Mouse (Mus musculus): ENCODE measurements around the gene Itpkb.

The Itpkb gene

GRCm38 (mm10) chr1:180330145-180330706 lies at the start of gene Itpkb:
TSS of gene Itpkb (plus strand) at chr1:180330485.
- DNase-seq (ENCODE audit: low spot score): no peak

GRCm38 (mm10) chr1:180282581-180282980 lies 47.7 kb upstream of the Itpkb start:
- DNase-seq (ENCODE audit: low spot score): no peak

GRCm38 (mm10) chr1:180283813-180284768 lies 46.2 kb upstream of the Itpkb start:
- no peak for DNase-seq (ENCODE audit: low spot score)

- no peak for DNase-seq (ENCODE audit: low spot score)
Measured at GRCm38 (mm10) chr1:180286081-180286831, 44.0 kb upstream of the Itpkb start.

GRCm38 (mm10) chr1:180288227-180288626 lies 42.1 kb upstream of the Itpkb start:
- no peak for DNase-seq (ENCODE audit: low spot score)

GRCm38 (mm10) chr1:180288872-180289468 lies 41.3 kb upstream of the Itpkb start:
- DNase-seq (ENCODE audit: low spot score): no peak

GRCm38 (mm10) chr1:180289788-180290187 lies 40.5 kb upstream of the Itpkb start:
- no peak for DNase-seq (ENCODE audit: low spot score)

- DNase-seq (ENCODE audit: low spot score): no peak
Measured at GRCm38 (mm10) chr1:180290358-180290757, 39.9 kb upstream of the Itpkb start.

GRCm38 (mm10) chr1:180296088-180296487 lies 34.2 kb upstream of the Itpkb start:
- DNase-seq (ENCODE audit: low spot score): no peak

- no peak for DNase-seq (ENCODE audit: low spot score)
Measured at GRCm38 (mm10) chr1:180299697-180300096, 30.6 kb upstream of the Itpkb start.

- DNase-seq (ENCODE audit: low spot score): no peak
Measured at GRCm38 (mm10) chr1:180300292-180300691, 30.0 kb upstream of the Itpkb start.

- no peak for DNase-seq (ENCODE audit: low spot score)
Measured at GRCm38 (mm10) chr1:180300997-180301396, 29.3 kb upstream of the Itpkb start.

GRCm38 (mm10) chr1:180302253-180303120 lies 27.8 kb upstream of the Itpkb start:
- no peak for DNase-seq (ENCODE audit: low spot score)

- no peak for DNase-seq (ENCODE audit: low spot score)
Measured at GRCm38 (mm10) chr1:180303600-180303999, 26.7 kb upstream of the Itpkb start.

- DNase-seq (ENCODE audit: low spot score): no peak
Measured at GRCm38 (mm10) chr1:180306889-180307288, 23.4 kb upstream of the Itpkb start.

- no peak for DNase-seq (ENCODE audit: low spot score)
Measured at GRCm38 (mm10) chr1:180307661-180308060, 22.6 kb upstream of the Itpkb start.

- no peak for DNase-seq (ENCODE audit: low spot score)
Measured at GRCm38 (mm10) chr1:180308897-180309296, 21.4 kb upstream of the Itpkb start.

- DNase-seq (ENCODE audit: low spot score): no peak
Measured at GRCm38 (mm10) chr1:180312286-180312685, 18.0 kb upstream of the Itpkb start.

GRCm38 (mm10) chr1:180312792-180313311 lies 17.4 kb upstream of the Itpkb start:
- DNase-seq (ENCODE audit: low spot score): no peak

- DNase-seq (ENCODE audit: low spot score): no peak
Measured at GRCm38 (mm10) chr1:180313517-180314440, 16.5 kb upstream of the Itpkb start.

Data from urinary bladder, postnatal 10 days (tissue).